Mouse (Mus musculus): ENCODE results near the gene Apela. TPM values are rescaled to one million over a fixed set of nuclear protein-coding genes. Genes with fewer than 3 reads are reported as not detected.

The Apela gene
- total and polyA plus RNA-seq, 3 experiments, result not detected

DNA sequence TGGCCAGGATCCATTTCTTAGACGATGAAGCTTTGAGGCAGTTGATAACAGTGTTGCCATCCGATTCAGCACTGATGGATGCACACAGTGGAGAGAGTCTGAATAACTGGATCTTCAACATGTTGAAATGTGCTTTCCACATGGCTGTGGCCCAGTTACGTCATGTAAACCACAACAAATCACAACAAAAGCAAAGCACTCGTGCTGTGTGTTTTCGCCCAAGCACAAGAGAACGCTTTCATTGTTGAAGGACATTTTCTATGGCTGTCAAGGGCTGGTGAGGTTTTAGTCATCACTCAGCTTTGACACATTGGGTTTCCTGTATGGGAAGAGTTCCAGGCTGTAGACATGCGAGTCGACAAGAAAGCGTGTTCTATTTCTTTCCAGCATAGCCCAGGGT lies 43.6 kb upstream of the Apela start:
- Histone ChIP-seq H3K9me3 (replicated peaks; ENCODE audit: low read length) (no peaks in the 10 kb centered on the region), H3K4me3 (replicated peaks in 1 of 3; ENCODE audit: low read depth in 2 of 3, low read length in 2 of 3, poor library complexity in 1 of 3) (no peak overlapping the region), H3K36me3 (replicated peaks in 1 of 2; ENCODE audit: control insufficient read depth in 1 of 2, insufficient read depth in 1 of 2, low read length in 1 of 2) (no peaks in the 10 kb centered on the region), H3K79me2 (replicated peaks; ENCODE audit: control insufficient read depth, extremely low read depth, insufficient read depth, poor library complexity, severe bottlenecking) (no peaks in the 10 kb centered on the region), H3K27ac (ENCODE audit: insufficient read depth, low read depth) (no peak overlapping the region), H3K4me2 (ENCODE audit: insufficient read depth, low read depth, poor library complexity, severe bottlenecking) (no peak overlapping the region), H3K4me1 (ENCODE audit: control insufficient read depth in 1 of 2, insufficient read depth in 2 of 2) (no peaks in the 10 kb centered on the region), H3K9ac (ENCODE audit: insufficient read depth, low read depth) (no peak overlapping the region), H3K27me3 (replicated peaks) (no peaks in the 10 kb centered on the region)
- no peak for DNase-seq (ENCODE audit: extremely low read depth)
- no peak for TF ChIP-seq BHLHE40 (IDR thresholded peaks at IDR 0.05; ENCODE audit: low read depth, low read length)
- in situ Hi-C loops (cut with MboI; ENCODE audit: low pct_ligation_motif_present, low pct_unique_long_range_greater_than_20kb, low sequenced_read_pairs), result no loop called here
- dilution Hi-C loops (cut with MboI; ENCODE audit: extremely low pct_ligation_motif_present, extremely low pct_unique_long_range_greater_than_20kb, low sequenced_read_pairs), result no loop called here

- Histone ChIP-seq H3K27me3 (replicated peaks) (no peaks in the 10 kb centered on the region), H3K9me3 (replicated peaks; ENCODE audit: low read length) (no peaks in the 10 kb centered on the region), H3K79me2 (replicated peaks; ENCODE audit: control insufficient read depth, extremely low read depth, insufficient read depth, poor library complexity, severe bottlenecking) (no peaks in the 10 kb centered on the region), H3K4me3 (replicated peaks in 1 of 3; ENCODE audit: low read depth in 2 of 3, low read length in 2 of 3, poor library complexity in 1 of 3) (no peak within 1 kb of the TSS), H3K27ac (ENCODE audit: insufficient read depth, low read depth) (no peak within 1 kb of the TSS), H3K4me2 (ENCODE audit: insufficient read depth, low read depth, poor library complexity, severe bottlenecking) (no peak within 1 kb of the TSS), H3K9ac (ENCODE audit: insufficient read depth, low read depth) (no peak within 1 kb of the TSS), H3K4me1 (ENCODE audit: control insufficient read depth in 1 of 2, insufficient read depth in 2 of 2) (no peaks in the 10 kb centered on the region), H3K36me3 (replicated peaks in 1 of 2; ENCODE audit: control insufficient read depth in 1 of 2, insufficient read depth in 1 of 2, low read length in 1 of 2) (no peaks in the 10 kb centered on the region)
- in situ Hi-C loops (cut with MboI; ENCODE audit: low pct_ligation_motif_present, low pct_unique_long_range_greater_than_20kb, low sequenced_read_pairs), result no loop called here
- no peak for DNase-seq (ENCODE audit: extremely low read depth)
- TF ChIP-seq MAFK (IDR thresholded peaks at IDR 0.05; ENCODE audit: insufficient replicate concordance, low read length) (no peak), ELF1 (IDR thresholded peaks at IDR 0.05; ENCODE audit: low read depth, low read length) (no peak), NELFE (IDR thresholded peaks at IDR 0.05; ENCODE audit: low read depth, low read length) (no peak), CHD1 (IDR thresholded peaks at IDR 0.05; ENCODE audit: low read depth, low read length) (no peak), MAX (IDR thresholded peaks at IDR 0.05; ENCODE audit: low read length) (no peak), PAX5 (IDR thresholded peaks at IDR 0.05; ENCODE audit: low read length) (no peak), SMC3 (IDR thresholded peaks at IDR 0.05; ENCODE audit: low read depth, low read length) (no peak), IRF4 (IDR thresholded peaks at IDR 0.05; ENCODE audit: low read depth, low read length) (no peak), MAZ (IDR thresholded peaks at IDR 0.05; ENCODE audit: low read depth, low read length) (no peak), NRF1 (IDR thresholded peaks at IDR 0.05; ENCODE audit: low read depth, low read length) (no peak), USF2 (conservative IDR thresholded peaks at IDR 0.05; ENCODE audit: low read depth, low read length) (no peak), ETS1 (conservative IDR thresholded peaks at IDR 0.05; ENCODE audit: low read depth, low read length) (no peak), JUND (conservative IDR thresholded peaks at IDR 0.05; ENCODE audit: low read depth, low read length) (no peak), ZC3H11A (IDR thresholded peaks at IDR 0.05; ENCODE audit: low read depth, low read length) (no peak), POLR2A (IDR thresholded peaks at IDR 0.05; ENCODE audit: low read depth, low read length) (no peak)
- dilution Hi-C loops (cut with MboI; ENCODE audit: extremely low pct_ligation_motif_present, extremely low pct_unique_long_range_greater_than_20kb, low sequenced_read_pairs), result no loop called here
These were observed 37.6 kb upstream of the Apela start, which contains the start of gene Gm10663 for GRCm38 (mm10) chr8:65074733-65075132. Gene Gm10663 (plus strand): TSS chr8:65075033.

- no peak for DNase-seq (ENCODE audit: extremely low read depth)
- Histone ChIP-seq H3K4me3 (replicated peaks in 1 of 3; ENCODE audit: low read depth in 2 of 3, low read length in 2 of 3, poor library complexity in 1 of 3) (no peak overlapping the region), H3K9ac (ENCODE audit: insufficient read depth, low read depth) (no peak overlapping the region), H3K4me1 (ENCODE audit: control insufficient read depth in 1 of 2, insufficient read depth in 2 of 2) (peaks cover 0 to 8% of the 10 kb centered on the region in 2 experiments; a peak in 1 of 4 replicates), H3K27ac (ENCODE audit: insufficient read depth, low read depth) (no peak overlapping the region), H3K27me3 (replicated peaks) (no peaks in the 10 kb centered on the region), H3K9me3 (replicated peaks; ENCODE audit: low read length) (no peaks in the 10 kb centered on the region), H3K36me3 (replicated peaks in 1 of 2; ENCODE audit: control insufficient read depth in 1 of 2, insufficient read depth in 1 of 2, low read length in 1 of 2) (no peaks in the 10 kb centered on the region), H3K79me2 (replicated peaks; ENCODE audit: control insufficient read depth, extremely low read depth, insufficient read depth, poor library complexity, severe bottlenecking) (no peaks in the 10 kb centered on the region), H3K4me2 (ENCODE audit: insufficient read depth, low read depth, poor library complexity, severe bottlenecking) (no peak overlapping the region)
- dilution Hi-C loops (cut with MboI; ENCODE audit: extremely low pct_ligation_motif_present, extremely low pct_unique_long_range_greater_than_20kb, low sequenced_read_pairs) (no loop called here), in situ Hi-C loops (cut with MboI; ENCODE audit: low pct_ligation_motif_present, low pct_unique_long_range_greater_than_20kb, low sequenced_read_pairs) (no loop called here)
- TF ChIP-seq MAZ (IDR thresholded peaks at IDR 0.05; ENCODE audit: low read depth, low read length) (no peak), TCF12 (IDR thresholded peaks at IDR 0.05; ENCODE audit: low read depth, low read length) (no peak), ZKSCAN1 (IDR thresholded peaks at IDR 0.05; ENCODE audit: borderline replicate concordance, low read depth, low read length) (no peak), MYC (IDR thresholded peaks at IDR 0.05; ENCODE audit: low read depth, low read length) (no peak), MXI1 (IDR thresholded peaks at IDR 0.05; ENCODE audit: low read depth, low read length) (no peak), MAFK (IDR thresholded peaks at IDR 0.05; ENCODE audit: insufficient replicate concordance, low read length) (no peak), SIN3A (IDR thresholded peaks at IDR 0.05; ENCODE audit: low read length) (no peak), USF1 (IDR thresholded peaks at IDR 0.05; ENCODE audit: low read depth, low read length) (no peak), TBP (conservative IDR thresholded peaks at IDR 0.05; ENCODE audit: low read depth, low read length) (no peak), CHD1 (IDR thresholded peaks at IDR 0.05; ENCODE audit: low read depth, low read length) (no peak), NRF1 (IDR thresholded peaks at IDR 0.05; ENCODE audit: low read depth, low read length) (no peak), RCOR1 (conservative IDR thresholded peaks at IDR 0.05; ENCODE audit: low read depth, low read length) (no peak), CHD2 (IDR thresholded peaks at IDR 0.05; ENCODE audit: low read length) (no peak), JUN (IDR thresholded peaks at IDR 0.05; ENCODE audit: insufficient read depth, low read depth, low read length) (no peak), IRF4 (IDR thresholded peaks at IDR 0.05; ENCODE audit: low read depth, low read length) (no peak)
These were observed 33.9 kb upstream of the Apela start for GRCm38 (mm10) chr8:65070996-65071395.
